Mouse (Mus musculus): Measurements from ENCODE around the gene Itga5.

Itga5 gene

DNA sequence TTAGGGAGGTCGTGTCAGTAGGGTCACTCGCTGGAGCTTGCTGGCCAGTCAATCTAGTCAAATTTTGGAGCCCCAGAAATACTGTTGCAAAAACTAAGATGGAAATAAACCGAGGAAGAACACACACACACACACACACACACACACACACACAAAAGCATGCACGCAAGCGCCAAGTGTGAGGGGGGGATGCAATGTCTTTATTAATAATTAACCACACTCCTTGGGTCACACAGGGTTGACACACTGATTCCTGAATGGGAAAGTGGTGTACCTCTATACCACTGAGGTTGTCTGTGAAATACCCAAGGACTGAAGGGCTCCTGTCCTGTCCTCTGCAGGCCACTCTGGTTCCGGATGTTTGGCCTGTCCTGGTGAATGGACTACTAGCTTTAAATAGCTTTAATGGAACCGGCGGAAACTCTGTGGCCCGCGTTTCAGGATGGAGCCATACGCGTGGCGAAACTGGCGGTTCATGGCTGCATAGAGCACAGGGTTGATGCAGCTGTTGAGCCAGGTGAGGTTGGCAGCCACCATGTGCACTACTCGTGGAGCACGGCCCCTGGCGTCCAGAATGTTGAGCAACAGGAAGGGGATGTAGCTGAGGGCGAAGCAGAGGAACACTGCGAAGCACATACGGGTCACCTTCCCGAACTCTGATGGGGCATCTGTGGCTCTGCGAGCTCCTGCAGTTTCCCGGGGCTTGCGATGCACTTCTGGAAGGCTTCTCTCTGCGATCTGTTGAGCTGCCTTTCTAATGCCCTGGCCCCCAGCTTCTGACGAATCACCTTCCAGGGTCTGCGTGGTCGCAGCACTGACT is 58.3 kb downstream of the Itga5 start:
- no peak for DNase-seq

DNA sequence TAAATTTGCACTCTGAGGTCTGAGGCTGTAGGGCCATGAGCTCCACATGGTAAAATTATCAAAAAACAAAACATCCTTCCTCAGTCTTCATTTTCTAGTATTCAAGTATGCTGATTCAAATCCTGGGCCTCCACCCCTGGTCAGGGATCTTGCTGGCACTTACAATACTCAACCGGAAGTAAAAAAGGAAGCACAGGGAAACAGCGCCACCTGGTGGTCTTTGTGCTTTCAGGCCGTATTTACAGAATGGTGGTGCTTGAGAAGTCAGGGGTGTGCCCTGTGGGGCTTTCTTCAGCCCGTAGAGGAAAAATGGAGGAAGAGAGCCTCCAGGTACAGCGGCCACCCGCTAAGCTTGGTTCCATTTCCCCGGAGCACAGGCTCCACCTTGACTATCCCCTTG is 59.4 kb downstream of the Itga5 start:
- peak; percentile 90 for DNase-seq

GRCm38 (mm10) chr15:103305792-103306645 is 60.5 kb downstream of the Itga5 start:
- no peak for DNase-seq

- DNase-seq: peak; percentile 88
Measured at GRCm38 (mm10) chr15:103305070-103305678, 61.4 kb downstream of the Itga5 start.

DNA sequence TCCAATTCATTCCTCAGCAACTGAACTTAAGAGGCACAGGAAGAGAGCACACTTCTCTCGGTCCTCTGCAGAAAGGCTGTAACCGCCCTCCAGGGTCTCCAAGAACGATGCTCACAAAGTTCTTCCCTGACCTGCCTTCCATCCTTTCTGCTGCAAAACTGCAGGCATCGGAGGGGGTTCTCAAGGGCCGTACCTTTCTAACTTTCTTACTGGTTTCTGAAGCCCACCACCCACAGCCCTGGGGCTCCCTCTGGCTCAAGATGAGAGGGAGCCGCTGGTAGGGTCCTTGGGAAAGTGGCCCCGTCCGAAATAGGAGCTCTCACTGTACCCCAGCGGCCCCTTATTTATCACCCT is 62.0 kb downstream of the Itga5 start:
- DNase-seq: no peak

GRCm38 (mm10) chr15:103303916-103304615 is 62.5 kb downstream of the Itga5 start:
- DNase-seq: no peak

DNA sequence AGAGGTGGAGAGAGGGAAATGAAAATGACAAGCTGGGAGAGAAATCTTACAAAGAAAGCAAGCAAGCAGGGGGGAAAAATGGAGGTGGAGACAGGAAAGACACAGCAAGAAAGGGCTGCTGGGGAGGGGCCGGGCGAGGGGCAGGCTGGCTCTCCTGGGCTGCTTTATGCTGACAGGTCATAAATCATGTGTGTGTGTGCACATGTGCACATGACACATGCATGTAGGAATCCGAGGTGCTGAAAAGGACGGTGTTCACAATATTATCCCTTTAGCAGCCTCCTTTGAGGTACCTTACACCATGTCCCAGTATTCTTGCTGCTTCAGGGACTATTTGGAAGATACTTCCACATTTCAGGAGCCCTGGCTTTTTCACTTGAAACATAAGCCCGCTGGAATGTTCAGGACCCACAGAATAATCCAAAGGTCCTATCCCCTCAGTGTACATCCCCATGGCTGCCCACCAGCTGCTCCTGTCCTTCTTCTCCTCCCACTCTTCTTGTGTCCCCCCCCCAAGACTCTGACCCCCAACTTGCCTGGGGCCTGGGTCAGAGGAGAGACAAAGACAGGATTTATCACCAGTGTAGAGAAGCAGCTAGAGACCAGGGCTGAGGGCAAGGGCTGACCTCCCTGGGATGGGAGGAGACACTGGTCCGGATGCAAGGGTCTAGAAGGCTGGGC is 64.1 kb downstream of the Itga5 start:
- no peak for DNase-seq

DNA sequence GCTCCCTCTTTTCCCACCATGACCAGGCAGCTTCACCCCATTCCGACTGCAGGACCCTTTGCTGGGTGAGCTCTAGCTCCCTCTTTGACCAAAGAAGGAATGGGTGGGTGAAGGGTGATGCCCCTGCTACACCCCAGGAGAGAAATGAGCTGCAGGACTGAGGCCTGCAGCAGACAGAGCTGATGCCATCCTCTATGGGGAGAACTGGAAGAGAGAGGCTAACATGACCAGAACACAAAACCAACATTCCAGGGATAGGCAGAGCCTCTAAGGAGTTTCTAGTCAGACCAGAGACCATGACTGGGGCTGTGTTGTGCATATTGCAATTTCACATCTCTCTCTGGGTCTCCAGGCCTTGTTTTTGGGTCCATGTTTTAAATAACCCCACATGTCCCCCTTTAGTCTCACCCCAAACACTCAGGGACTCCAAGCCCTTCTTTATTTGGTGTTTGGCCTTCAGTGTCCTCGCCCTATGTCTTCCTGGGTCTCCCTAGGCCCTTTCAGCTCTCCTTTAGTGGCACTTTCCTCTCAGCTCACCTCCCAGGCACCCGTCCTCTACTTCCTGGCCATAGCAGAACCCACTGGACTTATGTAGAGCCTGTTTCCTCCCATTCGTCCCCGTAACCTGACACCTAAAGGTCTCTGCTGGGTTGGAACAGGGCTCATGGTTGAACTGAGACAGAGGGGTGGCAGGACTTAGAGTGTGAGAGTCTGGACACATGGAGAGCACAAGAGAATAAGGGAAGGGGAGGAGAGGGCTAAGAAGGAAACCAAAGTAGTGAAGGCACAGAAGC is 64.8 kb downstream of the Itga5 start:
- DNase-seq: no peak

DNA sequence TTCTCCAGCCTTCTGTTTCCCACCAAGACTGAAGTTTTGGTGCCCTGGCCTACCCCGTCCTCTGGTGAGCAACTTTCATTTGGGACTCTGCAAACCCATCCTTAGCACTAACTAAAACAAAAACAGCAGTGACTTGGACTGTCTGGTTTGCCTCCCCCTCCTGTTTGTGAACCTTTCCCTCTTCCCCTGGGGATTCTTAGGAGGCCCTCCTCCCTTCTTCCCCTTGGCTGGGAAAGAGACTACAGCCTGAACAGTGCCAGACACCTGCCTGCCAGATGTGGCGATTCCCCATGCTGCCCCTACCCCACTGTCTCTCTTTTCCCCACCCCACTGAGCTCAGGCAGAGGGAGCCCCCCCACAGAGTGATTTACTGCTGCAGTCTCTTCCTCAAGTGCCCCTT is 65.5 kb downstream of the Itga5 start:
- peak; percentile 38 for DNase-seq

DNA sequence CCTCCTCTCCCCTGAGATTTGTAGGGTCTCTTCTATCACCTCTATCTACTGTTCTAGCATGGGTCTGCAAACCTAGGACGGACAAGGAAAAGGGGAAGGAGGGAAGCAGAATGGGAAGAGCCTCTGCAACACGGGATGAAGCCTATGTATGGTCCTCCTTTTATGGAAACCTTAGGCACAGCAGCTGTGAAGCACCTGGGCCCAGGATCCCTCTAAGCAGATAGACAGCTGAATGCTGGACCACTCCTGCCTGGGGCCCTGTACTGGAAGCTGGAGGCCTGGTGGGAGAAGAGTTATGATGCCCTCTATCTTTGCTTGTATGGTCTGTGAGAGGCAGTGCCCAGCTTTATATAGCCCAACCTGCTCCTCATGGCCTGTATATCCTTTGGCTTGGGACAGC is 66.0 kb downstream of the Itga5 start:
- DNase-seq: no peak

DNA sequence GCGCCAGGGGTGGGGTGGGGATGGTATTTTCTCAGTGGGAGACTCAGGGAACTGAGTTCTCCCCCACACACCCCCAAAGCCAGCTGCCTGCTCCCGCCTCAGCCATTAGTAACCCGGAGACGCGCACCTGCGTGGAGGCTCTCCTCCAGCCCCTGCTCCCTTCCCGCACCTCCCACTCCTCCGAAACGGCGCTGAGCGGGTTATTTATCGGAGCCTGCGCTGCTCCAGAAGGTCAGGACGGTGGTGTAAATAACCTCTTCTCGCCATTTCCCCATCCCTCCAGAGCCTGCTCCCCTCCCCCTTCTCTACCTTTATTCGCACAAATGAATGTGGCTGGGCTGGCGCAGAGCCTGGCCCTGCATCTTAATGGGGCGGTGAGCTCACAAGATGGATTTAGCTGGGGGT is 66.5 kb downstream of the Itga5 start:
- peak; percentile 51 for DNase-seq

- DNase-seq: no peak
Measured at GRCm38 (mm10) chr15:103299644-103300043, 66.9 kb downstream of the Itga5 start.

GRCm38 (mm10) chr15:103298861-103299616 is 67.5 kb downstream of the Itga5 start:
- no peak for DNase-seq

- DNase-seq: no peak
Measured at GRCm38 (mm10) chr15:103298026-103298425, 68.5 kb downstream of the Itga5 start.

DNA sequence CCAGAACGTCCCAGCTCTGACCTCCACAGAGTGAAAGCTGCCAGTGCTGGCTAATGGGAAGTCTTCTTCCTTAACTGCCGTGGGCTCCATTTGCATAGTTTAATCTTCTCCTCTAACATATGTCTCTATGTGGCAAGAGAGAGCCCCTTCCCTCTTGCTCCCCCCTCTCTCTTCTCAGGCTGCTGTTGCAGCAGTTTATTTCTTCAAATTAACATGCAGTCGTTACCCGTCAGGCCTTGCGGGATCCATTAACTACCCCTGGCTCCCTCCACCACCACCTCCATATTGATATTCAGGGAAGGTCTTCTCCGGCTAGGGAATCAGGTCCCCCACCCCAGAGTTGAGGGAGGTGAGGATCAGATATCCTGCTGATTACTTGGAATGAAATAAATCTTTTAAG is 69.2 kb downstream of the Itga5 start:
- DNase-seq: no peak

- DNase-seq: no peak
Measured at GRCm38 (mm10) chr15:103295851-103296250, 70.7 kb downstream of the Itga5 start.

- DNase-seq: no peak
Measured at GRCm38 (mm10) chr15:103294649-103295048, 71.9 kb downstream of the Itga5 start.

Measured in liver (tissue).